Mouse (Mus musculus) B cell, adult 67 days (primary cell): Measurements from ENCODE around the gene Dpep2nb. TPM values are rescaled to one million over a fixed set of nuclear protein-coding genes. Genes with fewer than 3 reads are reported as not detected.

Experiments
- total RNA-seq, 2 experiments: library from RNA; stranded (reverse); gene quantifications; 4 replicates each; pipeline ENCODE4 v1.2.4; 2023

The Dpep2nb gene
- not detected for total RNA-seq

GRCm38 (mm10) chr8:106005875-106006274 lies at the start of gene Dpep2nb:
Gene Dpep2nb, minus strand, starts transcription at chr8:106005975.

DNA sequence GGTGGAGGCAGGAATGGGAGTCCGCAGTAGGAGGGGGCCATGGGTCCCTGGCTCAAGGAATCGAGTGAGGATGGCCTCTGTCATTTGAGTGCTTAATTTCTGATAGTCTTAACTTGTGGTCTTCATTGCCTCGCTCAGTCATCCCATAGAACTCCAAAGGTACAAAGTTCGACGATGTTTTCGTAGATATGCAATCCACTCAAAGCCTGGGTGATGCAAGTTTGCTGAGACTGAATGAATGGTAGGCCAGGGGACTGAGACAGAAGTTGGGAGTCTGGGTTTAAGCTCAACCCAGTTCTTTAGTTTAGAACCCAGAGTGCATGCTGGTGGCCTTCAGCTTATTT lies 5.8 kb upstream of the Dpep2nb start, which contains the start of gene Ddx28:
Gene Ddx28 (minus strand): TSS at position 240 of the 344 bp plus-strand sequence.

GRCm38 (mm10) chr8:105990856-105991387 lies 14.9 kb downstream of the Dpep2nb start, which contains the start of gene Dus2:
Gene Dus2, plus strand, starts transcription at chr8:105991337.

GRCm38 (mm10) chr8:105979325-105979724 lies 26.4 kb downstream of the Dpep2nb start, which contains the start of gene Dpep3:
Gene Dpep3, minus strand, starts transcription at chr8:105979429.

DNA sequence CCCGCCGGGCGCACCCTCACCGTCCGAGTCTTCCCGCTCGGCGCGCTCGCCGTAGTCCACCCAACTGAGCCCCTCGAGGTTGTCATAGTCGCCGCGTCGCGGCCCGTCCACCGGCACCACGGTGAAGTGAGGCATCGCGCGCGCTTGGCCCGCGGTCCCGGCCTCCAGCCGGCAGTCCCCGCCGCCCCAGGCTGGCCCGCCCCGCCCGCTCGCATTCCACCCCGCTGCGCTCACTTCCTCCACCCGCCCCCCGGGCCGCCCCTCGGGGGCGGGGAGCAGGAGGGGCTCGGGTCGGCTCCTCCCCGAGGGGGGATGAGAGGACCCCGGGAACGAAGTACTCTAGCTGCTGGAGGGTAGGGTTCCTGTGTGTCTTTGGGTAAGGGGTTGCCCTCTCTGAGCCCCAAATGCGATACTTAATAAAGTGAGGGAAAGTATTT lies 39.9 kb downstream of the Dpep2nb start, which contains the start of gene Slc12a4:
Gene Slc12a4 (minus strand): TSS at position 193 of the 437 bp plus-strand sequence.

Other genes with a start within 250 kb of the Dpep2nb start
- gene Gfod2, start 247.3 kb downstream of the Dpep2nb start, total RNA-seq: 1 to 10 TPM; 4.1 to 6.5 TPM
- gene Ranbp10, start 178.6 kb downstream of the Dpep2nb start, total RNA-seq: 10 to 100 TPM; 36.8 to 38.6 TPM
- 1 to 10 TPM; 1.4 to 1.6 TPM for gene Tsnaxip1, start 178.2 kb downstream of the Dpep2nb start, total RNA-seq
- 10 to 100 TPM; 17.6 to 18.1 TPM for gene Cenpt, start 152.7 kb downstream of the Dpep2nb start, total RNA-seq
- 10 to 100 TPM; 17.1 to 19.7 TPM for gene Thap11, start 150.8 kb downstream of the Dpep2nb start, total RNA-seq
- 10 to 100 TPM; 17.1 to 31.8 TPM for gene Nutf2, start 145.4 kb downstream of the Dpep2nb start, total RNA-seq
- gene Edc4, start 125.1 kb downstream of the Dpep2nb start, total RNA-seq: 10 to 100 TPM; 75.9 to 79.6 TPM
- 1 to 10 TPM in 1 of 2 experiments, not detected in 1; 1.3 TPM for gene Nrn1l, start 112.4 kb downstream of the Dpep2nb start, total RNA-seq
- 10 to 100 TPM; 22.5 to 30.1 TPM for gene Pskh1, start 105.5 kb downstream of the Dpep2nb start, total RNA-seq
- gene Ctrl, start 72.1 kb downstream of the Dpep2nb start, total RNA-seq: 1 to 10 TPM; 2.0 to 3.5 TPM
- 100 to 1,000 TPM; 141 to 157 TPM for gene Psmb10, start 67.5 kb downstream of the Dpep2nb start, total RNA-seq
- gene Lcat, start 62.6 kb downstream of the Dpep2nb start, total RNA-seq: under 1 TPM in 1 of 2 experiments, not detected in 1; 0.67 TPM
- 10 to 100 TPM; 13.7 to 16.2 TPM for gene Slc12a4, start 39.9 kb downstream of the Dpep2nb start, total RNA-seq
- gene Dpep3, start 26.5 kb downstream of the Dpep2nb start, total RNA-seq: not detected
- 10 to 100 TPM; 29.8 to 31.5 TPM for gene Dus2, start 14.6 kb downstream of the Dpep2nb start, total RNA-seq
- gene Ddx28, start 5.9 kb upstream of the Dpep2nb start, total RNA-seq: 10 to 100 TPM in 1 of 2 experiments, 1 to 10 TPM in 1; 8.0 to 10.7 TPM
- 100 to 1,000 TPM; 207 to 214 TPM for gene Nfatc3, start 52.9 kb upstream of the Dpep2nb start, total RNA-seq
- gene Esrp2, start 131.0 kb upstream of the Dpep2nb start, total RNA-seq: not detected
- 10 to 100 TPM in 1 of 2 experiments, 1 to 10 TPM in 1; 9.8 to 12.9 TPM for gene Pla2g15, start 144.4 kb upstream of the Dpep2nb start, total RNA-seq
- gene Slc7a6, start 162.9 kb upstream of the Dpep2nb start, total RNA-seq: 10 to 100 TPM; 32.5 to 38.9 TPM
- gene Slc7a6os, start 205.0 kb upstream of the Dpep2nb start, total RNA-seq: 10 to 100 TPM; 69.9 to 85.8 TPM
- gene Prmt7, start 205.0 kb upstream of the Dpep2nb start, total RNA-seq: 10 to 100 TPM; 33.1 to 44.6 TPM